Mouse (Mus musculus) G1E (cell line): ENCODE data around the gene Gm9887. TPM values are rescaled to one million over a fixed set of nuclear protein-coding genes. Genes with fewer than 3 reads are reported as not detected.

Experiments used
- ATAC-seq: 2 replicates; pipeline ENCODE4 v1.8.0; 2016; ENCODE audit warnings: mild to moderate bottlenecking; ENCODE audit not compliant: insufficient number of reproducible peaks, poor library complexity, low FRiP score, severe bottlenecking; ENCODE audit errors: extremely low read depth
- DNase-seq: peaks from one replicate; pipeline ENCODE4 v3.0.0; 2012; ENCODE audit warnings: low spot score
- H3K27me3 ChIP-seq: 2 replicates; pipeline ENCODE4 v1.6.1; 2012; ENCODE audit warnings: mild to moderate bottlenecking, low read length, inconsistent platforms; ENCODE audit not compliant: insufficient read depth
- H3K36me3 ChIP-seq: replicated peaks from 2 replicates; pipeline ENCODE3; 2012; ENCODE audit warnings: mild to moderate bottlenecking, inconsistent platforms
- H3K4me1 ChIP-seq: 2 replicates; pipeline ENCODE4 v1.6.1; 2012; ENCODE audit warnings: low read depth, low read length, inconsistent platforms, mixed read lengths; ENCODE audit not compliant: insufficient read depth
- H3K4me3 ChIP-seq: 2 replicates; pipeline ENCODE4 v1.5.1; 2012; ENCODE audit warnings: low read depth, mild to moderate bottlenecking, inconsistent platforms, low read length, moderate library complexity, mixed read lengths
- H3K9me3 ChIP-seq: replicated peaks from 2 replicates; pipeline ENCODE4 v1.6.1; 2012; ENCODE audit warnings: inconsistent platforms
- CTCF ChIP-seq: IDR thresholded peaks from 2 replicates; pipeline ENCODE4 v1.5.1; 2012; ENCODE audit warnings: low read depth, low read length, inconsistent platforms, mixed read lengths
- GATA1 ChIP-seq: IDR thresholded peaks from 2 replicates; pipeline ENCODE4 v1.6.1; 2012; ENCODE audit warnings: borderline replicate concordance, low read length, inconsistent platforms, mixed read lengths
- GATA2 ChIP-seq: IDR thresholded peaks from 2 replicates; pipeline ENCODE4 v1.6.1; 2012; ENCODE audit warnings: low read depth, low read length, inconsistent platforms, borderline replicate concordance
- POLR2AphosphoS5 ChIP-seq: IDR thresholded peaks from 2 replicates; pipeline ENCODE4 v1.6.1; 2012; ENCODE audit warnings: low read depth, low read length, inconsistent platforms; ENCODE audit not compliant: insufficient replicate concordance
- TAL1 ChIP-seq: conservative IDR thresholded peaks from 2 replicates; pipeline ENCODE4 v1.6.1; 2012; ENCODE audit warnings: low read depth, low read length, inconsistent platforms, mixed read lengths
- polyA plus RNA-seq: library from polyadenylated mRNA; stranded (reverse); fragments of >175 nt; gene quantifications from 2 replicates; pipeline ENCODE4 v1.2.3, GENCODE M21; 2012
- total RNA-seq, 2 experiments: library from RNA; stranded (forward) in 1 of 2; stranded (reverse) in 1 of 2; fragments of 200-1000 nt in 1 of 2; fragments of >200 nt in 1 of 2; fragmentation: Nextera tagmentation in 1 of 2; gene quantifications; 2 replicates each; pipeline ENCODE4 v1.2.3; 2014 to 2017

The Gm9887 gene
- total and polyA plus RNA-seq, 3 experiments = 0.79 to 0.87 TPM; not detected in 1

DNA sequence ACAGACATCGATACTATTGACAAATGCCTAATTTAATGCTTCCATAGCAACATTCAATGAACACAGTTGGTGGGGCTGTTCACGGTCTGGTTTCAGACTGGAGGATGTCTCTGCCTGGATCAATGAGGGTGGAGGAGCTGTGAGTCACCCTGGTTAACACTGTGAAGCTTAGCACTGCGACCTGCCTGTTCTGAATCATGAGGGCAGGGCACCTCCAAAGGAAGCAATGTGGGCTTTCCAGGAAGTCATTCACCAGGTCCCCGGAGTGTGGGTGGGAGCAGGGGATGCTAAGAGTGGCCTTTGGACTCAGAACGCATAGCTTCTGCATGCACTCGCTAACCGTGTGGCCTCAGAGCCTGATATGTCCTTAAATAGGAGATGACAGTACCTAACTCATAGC lies 44.5 kb upstream of the Gm9887 start:
- no peaks in the 10 kb centered on the region for H3K9me3 ChIP-seq
- H3K4me3 ChIP-seq = no peak overlapping the region
- ATAC-seq (no peak), DNase-seq (no peak)
- H3K27me3 ChIP-seq = peaks cover 46% of the 10 kb centered on the region
- H3K36me3 ChIP-seq = no peaks in the 10 kb centered on the region
- no peak for TF ChIP-seq TAL1
- peaks cover 4% of the 10 kb centered on the region for H3K4me1 ChIP-seq

DNA sequence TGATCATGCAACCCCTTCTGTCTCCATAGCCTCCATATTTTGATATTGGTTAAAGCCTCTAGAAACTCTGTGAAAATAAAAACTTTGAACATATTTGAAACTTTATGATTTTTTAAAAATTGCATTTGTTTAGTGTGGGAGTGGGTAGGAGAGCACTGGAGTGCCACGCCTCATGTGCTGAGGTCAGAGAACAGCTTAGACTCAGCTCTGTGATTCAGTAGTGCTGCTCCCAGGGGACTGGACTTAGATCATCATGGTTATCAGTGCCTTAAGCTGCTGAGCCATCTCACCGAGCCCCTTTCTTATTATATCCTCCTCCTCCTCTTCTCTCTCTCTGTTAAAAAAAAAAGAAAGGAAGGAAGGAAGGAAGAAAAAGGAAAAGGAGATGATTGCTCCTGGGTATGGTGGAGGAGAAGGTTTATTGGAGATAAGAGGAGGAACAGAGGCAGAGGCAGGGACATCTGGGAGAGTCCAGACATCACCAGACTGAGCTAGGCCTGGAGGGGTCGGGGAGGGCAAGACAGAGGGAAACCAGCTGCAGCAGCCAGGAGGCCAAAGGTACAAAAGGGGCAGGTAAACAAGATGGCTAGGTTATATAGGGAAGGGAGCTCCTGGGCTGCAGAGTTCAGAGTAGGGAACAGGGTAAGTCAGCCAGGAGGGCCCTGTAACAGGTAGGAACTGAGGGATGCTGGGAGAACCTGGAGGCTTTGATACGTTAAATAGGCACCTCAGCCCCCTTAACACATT lies 42.7 kb upstream of the Gm9887 start:
- no peaks in the 10 kb centered on the region for H3K36me3 ChIP-seq
- peaks cover 4% of the 10 kb centered on the region for H3K4me1 ChIP-seq
- no peak for ATAC-seq
- DNase-seq = no peak
- H3K4me3 ChIP-seq = no peak overlapping the region
- TF ChIP-seq GATA1 (no peak), GATA2 (no peak), POLR2AphosphoS5 (no peak), CTCF (no peak), TAL1 (no peak)
- no peaks in the 10 kb centered on the region for H3K9me3 ChIP-seq
- peaks cover 36% of the 10 kb centered on the region for H3K27me3 ChIP-seq

- Histone ChIP-seq H3K36me3 (no peaks in the 10 kb centered on the region), H3K4me3 (no peak overlapping the region), H3K4me1 (no peaks in the 10 kb centered on the region), H3K27me3 (peaks cover 27% of the 10 kb centered on the region), H3K9me3 (no peaks in the 10 kb centered on the region)
- ATAC-seq (no peak), DNase-seq (no peak)
- TF ChIP-seq TAL1 (no peak), POLR2AphosphoS5 (no peak), GATA1 (no peak), GATA2 (no peak), CTCF (no peak)
Observed at GRCm38 (mm10) chr12:69413303-69413702, 41.0 kb upstream of the Gm9887 start.

- DNase-seq = no peak
- Histone ChIP-seq H3K4me1 (no peaks in the 10 kb centered on the region), H3K36me3 (no peaks in the 10 kb centered on the region), H3K4me3 (no peak overlapping the region), H3K27me3 (peaks cover 18% of the 10 kb centered on the region), H3K9me3 (no peaks in the 10 kb centered on the region)
- TF ChIP-seq GATA1 (no peak), TAL1 (no peak), GATA2 (no peak), CTCF (no peak), POLR2AphosphoS5 (no peak)
- no peak for ATAC-seq
Observed at GRCm38 (mm10) chr12:69411936-69412335, 39.7 kb upstream of the Gm9887 start.

GRCm38 (mm10) chr12:69410767-69411166 lies 38.5 kb upstream of the Gm9887 start:
- Histone ChIP-seq H3K36me3 (no peaks in the 10 kb centered on the region), H3K4me3 (no peak overlapping the region), H3K9me3 (no peaks in the 10 kb centered on the region), H3K27me3 (peaks cover 18% of the 10 kb centered on the region), H3K4me1 (no peaks in the 10 kb centered on the region)
- ATAC-seq = no peak
- TF ChIP-seq CTCF (no peak), GATA1 (no peak), POLR2AphosphoS5 (no peak), GATA2 (no peak), TAL1 (no peak)
- DNase-seq = no peak

GRCm38 (mm10) chr12:69402594-69403167 lies 30.4 kb upstream of the Gm9887 start:
- no peak for DNase-seq
- no peak for ATAC-seq
- Histone ChIP-seq H3K27me3 (peaks cover 43% of the 10 kb centered on the region), H3K9me3 (no peaks in the 10 kb centered on the region), H3K36me3 (no peaks in the 10 kb centered on the region), H3K4me3 (no peak overlapping the region), H3K4me1 (no peaks in the 10 kb centered on the region)
- TF ChIP-seq POLR2AphosphoS5 (no peak), GATA1 (no peak), GATA2 (no peak), TAL1 (no peak), CTCF (no peak)
